Mouse (Mus musculus): ENCODE results near the gene Cars2. TPM values are rescaled to one million over a fixed set of nuclear protein-coding genes. Genes with fewer than 3 reads are reported as not detected.
"Not testable (repeated sequence)": the region's sequence is repeated elsewhere in the genome, so short reads cannot be mapped to it uniquely, and the experiment has no call there.

Cars2 gene
- polyA plus RNA-seq, 1 experiment from 2014 or later: 29.3 TPM

DNA sequence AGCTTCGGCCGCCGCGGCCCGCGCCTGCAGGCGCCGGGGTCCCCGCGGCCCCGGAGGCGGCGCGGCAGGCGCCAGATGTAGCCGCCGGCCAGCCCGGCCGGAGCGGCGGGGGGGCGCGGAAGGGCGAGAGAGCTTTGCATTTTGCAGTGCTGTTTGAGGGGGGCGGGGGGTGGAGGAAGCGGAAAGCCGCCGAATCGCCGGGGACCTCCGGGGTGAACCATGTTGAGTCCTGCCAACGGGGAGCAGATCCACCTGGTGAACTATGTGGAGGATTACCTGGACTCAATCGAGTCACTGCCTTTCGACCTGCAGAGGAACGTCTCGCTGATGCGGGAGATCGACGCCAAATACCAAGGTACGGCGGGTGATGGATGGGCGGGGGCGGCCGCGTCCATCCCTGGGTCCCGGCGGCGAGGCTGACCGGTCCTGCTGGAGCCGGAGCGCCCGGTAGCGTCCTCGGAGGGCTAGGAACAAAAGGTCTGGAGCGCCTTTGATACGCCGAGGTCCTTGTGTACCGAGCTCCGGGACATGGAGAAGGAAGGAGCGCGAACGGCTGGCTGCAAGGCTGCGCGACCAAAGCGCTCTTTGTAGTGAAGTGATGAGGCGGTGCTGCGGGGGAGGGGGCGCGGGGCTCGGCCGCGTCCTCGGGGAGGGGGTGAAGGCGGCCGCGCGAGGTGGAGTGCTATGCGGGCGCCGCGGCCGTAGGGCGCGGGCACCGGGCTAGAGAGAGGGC lies 6.3 kb upstream of the Cars2 start:
- peak; percentile 60 for DNase-seq (ENCODE audit: low spot score)

DNA sequence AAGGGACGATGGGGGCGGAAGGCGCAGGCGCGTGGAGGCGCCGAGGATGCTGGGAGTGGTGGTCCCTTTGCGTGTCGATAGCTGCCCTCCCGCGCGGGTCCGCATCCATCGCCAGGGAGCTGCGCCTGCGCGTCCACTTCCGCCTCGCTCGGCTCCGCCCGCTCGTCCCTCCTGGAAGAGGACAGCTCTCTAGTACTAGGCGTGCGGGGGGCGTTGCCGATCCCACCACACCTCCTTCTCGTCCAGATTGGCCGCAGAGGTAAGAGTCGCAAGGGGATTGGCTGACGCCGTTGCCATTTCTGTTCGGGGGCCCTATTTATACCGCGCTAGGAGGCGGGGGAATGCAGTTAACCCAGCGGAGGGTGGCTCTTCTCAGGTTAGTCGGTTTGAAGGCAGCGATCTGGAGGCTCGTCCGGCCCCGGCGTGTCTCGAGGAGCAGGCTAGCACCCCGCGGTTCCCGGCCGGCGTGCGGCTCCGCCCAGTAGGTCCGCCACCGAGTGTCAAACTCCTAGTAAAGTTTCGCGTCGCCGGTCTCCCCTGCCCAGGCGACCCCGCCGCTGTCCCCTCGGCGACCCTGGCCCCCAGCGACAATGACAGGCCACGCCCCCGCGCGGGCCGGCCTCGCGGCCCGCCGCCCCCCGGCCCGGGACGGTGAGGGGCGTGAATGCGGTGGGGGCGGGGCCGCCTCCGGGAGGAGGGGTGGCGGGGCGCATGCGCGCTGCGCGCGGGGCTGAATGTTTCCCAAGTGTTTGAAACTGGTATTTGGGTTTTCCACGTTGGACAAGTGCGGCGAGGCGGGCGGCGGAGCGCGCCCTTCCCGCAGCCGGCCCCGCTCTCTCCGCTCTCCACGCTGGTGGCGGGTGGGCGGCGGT lies 5.4 kb upstream of the Cars2 start:
- DNase-seq (ENCODE audit: low spot score): peak; percentile 99

DNA sequence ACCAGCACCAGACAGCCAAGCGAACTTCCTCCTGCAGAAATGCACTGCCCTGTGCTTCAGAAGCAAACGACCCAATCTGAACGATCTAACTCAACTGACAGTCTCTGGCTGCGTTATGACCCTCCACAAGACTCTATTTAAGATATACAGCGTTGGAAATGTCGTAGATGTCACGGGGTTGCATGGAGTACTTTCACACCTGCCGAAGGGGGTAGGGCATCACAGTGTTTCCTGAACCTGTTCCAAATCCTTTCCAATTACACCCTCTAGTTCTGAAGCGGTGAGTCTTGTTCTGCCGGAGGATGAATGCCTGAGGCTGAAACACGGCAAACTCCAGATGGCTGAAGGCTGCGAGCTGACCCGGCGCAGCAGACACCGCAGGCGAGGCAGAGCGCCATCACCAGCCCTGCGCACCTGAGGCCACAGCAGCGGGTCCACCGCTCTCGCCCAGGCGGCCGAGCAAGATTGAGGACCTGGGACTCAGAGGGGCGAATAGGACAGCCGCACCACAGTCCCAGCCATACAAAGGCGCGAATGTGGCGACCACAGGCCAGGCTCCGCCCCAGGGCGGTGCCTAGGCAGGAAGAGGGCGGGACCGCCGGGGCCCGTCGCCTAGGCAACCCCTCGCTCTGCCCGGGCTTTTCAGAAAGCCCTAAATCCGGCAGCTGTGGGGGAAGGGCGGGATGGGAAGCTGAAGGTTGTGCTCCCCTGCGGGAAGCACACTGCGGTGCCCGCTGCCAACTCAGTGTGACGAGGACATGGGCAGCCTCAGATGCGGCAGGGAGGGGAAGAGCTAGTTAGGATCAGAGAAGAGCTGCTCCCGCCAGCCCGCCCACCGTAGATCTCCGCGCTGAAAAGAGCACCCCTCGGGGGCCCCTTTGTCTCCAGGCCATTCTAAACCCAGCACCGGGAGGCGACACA lies 4.5 kb upstream of the Cars2 start, which contains the start of gene Ing1:
TSS of gene Ing1 (plus strand) at position 773 of the 921 bp plus-strand sequence.
- peak; percentile 97 for DNase-seq (ENCODE audit: low spot score)

DNA sequence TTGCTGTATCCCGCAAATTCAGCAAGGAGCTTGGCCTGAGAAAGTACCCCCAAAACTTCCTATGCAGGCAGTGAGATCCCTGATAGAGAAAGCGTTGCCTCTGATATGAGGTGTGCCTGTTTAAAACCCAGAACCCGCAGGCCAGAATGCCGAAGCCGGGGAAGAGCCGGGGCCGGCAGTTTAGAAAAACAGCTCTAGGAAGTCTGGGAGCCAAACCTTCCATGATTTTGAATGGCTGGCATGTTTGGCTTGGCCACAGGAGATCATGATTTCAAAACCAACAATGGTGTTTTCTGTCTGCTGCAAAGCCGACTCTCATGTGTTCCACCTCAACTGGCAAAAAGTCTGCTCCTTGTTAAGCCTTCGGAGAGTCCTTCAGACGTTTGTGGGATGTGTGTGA lies 1.8 kb upstream of the Cars2 start:
- DNase-seq (ENCODE audit: low spot score): no peak

DNA sequence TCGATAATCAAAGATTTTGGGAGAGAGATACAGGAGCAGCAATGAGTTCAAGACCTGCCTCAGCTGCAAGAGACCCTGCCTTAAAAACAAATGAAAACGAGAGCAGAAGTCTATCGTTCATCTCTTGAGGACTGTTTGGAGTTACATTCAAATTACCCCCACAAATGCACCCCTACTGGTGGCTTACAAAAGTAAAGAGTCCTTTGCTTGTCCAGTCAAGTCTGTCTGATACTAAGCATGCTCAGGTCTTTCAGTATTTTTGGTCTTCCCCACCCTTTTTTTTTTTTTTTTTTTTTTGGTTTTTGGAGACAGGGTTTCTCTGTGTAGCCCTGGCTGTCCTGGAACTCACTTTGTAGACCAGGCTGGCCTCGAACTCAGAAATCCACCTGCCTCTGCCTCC lies 914 bp upstream of the Cars2 start:
- not testable (repeated sequence) for DNase-seq (ENCODE audit: low spot score)

DNA sequence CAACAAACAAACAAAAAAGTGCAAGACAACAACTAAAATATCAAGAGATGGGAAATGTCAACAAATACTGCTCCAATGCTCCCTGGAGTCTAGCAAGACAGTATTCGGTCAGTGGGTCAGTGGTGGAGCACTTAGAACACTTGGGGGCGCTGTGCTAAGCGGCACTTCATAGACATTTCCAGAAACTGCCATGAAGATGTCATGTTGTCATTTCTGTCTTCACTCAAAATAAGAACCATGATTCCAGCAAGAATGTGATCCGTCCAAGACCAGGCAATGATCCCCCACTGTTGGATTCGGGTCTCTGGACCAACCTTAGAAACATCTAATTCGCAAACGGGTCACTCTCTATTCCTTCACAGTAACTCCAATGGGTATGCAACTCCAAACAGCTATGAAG lies 877 bp downstream of the Cars2 start:
- DNase-seq (ENCODE audit: low spot score): peak; percentile 69

DNA sequence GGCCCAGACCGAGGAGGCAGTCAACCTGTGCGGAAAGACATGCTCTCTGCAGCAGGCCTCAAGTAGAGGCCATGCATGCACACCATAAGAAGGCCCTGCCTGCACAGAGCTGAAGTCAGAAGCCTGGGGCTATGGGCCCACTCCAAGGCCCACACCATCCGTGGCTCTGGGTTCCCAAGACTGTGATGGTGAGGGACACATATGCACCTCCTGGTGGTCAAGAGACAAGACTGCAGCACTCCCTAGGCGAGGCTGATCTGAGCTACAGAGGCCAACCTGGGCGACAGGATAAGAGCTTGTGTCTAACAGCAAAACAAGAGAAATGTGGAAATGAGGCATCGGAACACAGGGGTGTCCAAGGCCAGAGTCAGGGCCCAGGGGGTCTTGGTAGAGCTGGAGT lies 3.5 kb downstream of the Cars2 start:
- DNase-seq (ENCODE audit: low spot score): peak; percentile 41

DNA sequence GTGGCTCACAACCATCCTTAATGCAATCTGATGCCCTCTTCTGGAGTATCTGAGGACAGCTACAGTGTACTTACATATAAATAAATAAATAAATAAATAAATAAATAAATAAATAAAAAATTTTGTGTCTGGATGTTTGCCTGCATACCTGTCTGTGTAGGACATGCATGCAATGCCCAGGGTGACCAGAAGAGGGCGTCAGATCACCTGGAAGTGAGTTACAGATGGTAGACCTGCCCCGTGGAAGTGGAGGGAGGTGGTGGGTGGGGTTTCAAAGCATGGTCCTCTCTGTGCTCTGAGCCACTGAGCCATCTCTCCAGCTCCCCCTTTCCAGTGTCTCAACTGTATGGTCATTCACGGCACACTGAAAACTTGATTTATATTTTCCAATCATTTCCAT lies 6.2 kb downstream of the Cars2 start:
- DNase-seq (ENCODE audit: low spot score): peak; percentile 73

DNA sequence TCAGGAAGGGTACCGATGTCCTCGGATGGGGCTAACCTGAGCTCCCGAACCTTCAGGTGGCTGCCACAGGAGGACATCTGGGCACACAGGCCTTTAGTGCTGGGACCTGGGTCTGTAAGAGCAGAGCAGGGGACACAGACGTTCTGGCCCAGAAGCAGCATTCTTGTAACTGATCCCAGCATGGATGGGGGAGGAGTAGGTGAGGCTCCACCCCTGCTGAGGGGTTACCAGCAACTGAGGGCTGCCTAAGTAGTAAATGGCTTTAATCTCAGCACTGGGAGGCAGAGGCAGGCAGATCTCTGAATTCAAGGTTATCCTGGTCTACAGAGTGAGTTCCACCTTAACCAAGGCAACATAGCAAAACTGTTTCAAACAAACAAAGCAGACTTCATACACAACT lies 7.7 kb downstream of the Cars2 start:
- DNase-seq (ENCODE audit: low spot score): no peak

DNA sequence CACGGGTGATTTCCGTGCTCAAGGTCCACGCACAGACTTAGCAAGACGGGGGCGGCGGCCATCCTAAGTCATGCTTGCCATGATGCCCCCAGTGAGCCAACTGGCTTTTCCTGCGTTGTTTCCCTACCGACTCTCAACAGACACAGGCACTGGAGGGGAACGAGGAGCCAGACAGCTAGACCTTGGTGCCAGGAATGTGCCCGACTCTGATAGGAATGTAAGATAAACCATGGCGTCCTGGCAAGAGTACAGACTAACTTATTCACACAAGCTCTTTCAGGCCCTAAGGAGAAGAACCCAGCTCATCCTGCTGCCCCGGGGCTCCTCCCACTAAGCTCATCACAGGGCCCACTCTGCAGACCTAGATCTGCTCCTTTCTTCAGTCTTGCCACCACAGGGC lies 8.6 kb downstream of the Cars2 start:
- DNase-seq (ENCODE audit: low spot score): no peak

DNA sequence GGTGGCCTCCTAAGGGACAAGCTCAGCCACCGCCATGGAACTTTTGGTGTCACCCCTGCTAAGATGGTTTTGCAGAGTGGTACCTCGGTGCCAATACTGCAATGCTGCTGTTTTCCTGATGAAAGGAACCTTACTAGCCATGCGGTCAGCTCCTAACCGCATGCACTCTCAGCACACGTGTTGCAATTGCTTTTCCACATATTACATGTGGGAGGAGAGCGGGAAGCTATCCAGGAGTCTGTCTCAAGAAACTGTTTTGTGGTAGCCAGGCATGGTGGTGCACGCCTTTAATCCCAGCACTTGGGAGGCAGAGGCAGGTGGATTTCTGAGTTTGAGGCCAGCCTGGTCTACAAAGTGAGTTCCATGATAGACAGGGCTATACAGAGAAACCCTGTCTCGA lies 10.4 kb downstream of the Cars2 start:
- DNase-seq (ENCODE audit: low spot score): no peak

DNA sequence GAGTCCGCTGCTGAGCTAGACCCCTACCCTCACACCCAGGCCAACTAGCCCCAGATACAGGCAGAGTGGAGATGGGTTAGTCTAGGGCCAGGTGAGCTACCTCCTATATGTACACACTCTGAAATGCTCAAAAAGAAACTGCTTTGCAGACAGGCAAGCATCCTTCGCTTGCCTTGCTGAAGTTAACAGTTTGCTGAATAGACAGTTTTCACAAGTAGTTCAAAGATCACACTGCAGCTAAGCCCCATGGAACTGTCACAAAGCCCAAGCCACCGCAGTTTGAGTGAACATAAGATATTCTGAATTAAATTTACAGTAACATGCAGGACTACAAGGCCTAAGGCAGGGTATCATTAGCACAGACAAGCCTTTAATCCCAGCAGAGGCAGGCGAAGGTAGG lies 11.5 kb downstream of the Cars2 start:
- DNase-seq (ENCODE audit: low spot score): no peak

DNA sequence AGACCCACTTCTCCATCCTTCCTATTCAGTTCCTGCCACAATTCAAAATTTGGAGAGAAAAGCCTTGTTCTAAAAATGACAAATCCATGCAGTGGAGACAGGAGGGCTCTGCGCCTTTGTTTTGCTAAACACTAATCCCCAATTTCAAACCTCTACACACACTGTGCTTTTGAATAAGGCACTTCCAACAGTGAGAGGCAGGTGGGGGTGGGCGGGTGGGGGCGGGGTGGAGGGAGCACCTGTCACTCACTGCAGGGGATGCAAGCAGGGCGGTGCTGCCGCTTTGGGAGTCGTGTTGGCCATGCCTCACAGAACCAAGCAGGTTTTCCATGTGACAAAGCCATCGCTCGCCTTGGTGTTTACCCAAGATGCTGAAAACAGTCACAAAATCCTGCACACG lies 16.1 kb downstream of the Cars2 start:
- DNase-seq (ENCODE audit: low spot score): no peak

DNA sequence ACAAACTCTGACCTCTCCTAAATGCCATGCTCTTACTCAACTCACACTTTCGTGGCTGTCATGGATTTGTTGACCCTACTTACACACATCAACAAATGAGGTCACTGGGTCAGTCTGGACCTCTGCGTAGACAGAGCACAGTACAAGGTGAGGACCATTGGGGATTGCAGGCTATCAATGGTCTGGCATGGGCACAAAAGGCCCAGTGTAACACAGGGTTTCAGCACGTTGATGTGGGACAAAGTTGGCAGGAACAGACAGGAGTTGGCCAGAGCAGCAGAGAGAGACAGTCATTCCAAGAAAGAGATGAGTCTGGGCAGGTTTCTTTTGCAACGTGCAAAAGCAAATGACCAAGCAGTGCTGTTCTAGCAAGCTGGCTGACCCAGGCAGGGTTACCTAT lies 19.7 kb downstream of the Cars2 start:
- DNase-seq (ENCODE audit: low spot score): no peak

DNA sequence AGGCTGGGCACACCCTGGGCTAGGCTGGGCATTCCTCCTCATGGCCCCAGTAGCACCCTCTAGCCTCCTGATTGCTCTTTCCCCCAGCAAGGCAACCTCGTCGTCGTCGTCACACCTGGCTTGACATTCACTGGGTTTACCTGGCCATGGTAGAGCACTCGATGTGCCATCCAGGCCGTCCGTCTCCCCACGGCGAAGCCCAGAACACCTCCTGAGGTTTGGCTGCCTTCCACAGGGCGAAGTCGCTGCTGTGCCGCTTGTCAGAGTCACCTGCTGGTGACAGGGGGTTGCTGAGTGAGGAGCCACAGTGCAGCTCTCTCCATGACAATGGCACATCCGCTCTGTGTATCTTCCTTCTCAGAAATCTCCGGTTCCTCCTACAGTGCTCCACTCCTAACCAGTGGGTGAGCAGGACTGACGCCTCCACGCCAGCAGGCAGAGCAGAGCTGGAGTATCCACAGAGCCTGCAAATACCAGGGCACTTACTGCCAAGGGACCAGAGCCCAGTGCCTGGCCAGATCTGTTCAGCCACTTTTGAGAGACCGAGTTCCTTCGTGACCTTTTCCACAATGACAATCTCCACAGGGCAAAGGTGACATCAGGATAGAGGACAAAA lies 20.3 kb downstream of the Cars2 start:
- no peak for DNase-seq (ENCODE audit: low spot score)

DNA sequence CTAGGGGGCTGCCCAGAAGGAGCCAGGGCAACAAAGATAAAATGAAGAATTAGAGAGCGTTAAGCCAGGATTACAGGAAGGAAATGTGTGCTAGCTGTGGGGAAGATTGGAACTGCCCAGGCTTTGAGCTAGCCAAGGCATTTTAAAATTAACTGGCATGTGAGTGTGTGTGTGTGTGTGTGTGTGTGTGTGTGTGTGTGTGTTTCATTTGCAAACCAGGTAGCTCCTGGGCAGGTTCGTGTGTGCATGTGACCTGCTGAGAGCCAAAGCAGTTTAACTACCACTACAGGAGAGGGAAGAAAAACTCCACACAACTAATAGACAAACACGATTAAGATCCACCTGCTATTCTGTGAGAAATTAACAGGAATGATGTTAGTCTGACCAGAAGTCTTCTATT lies 27.3 kb downstream of the Cars2 start:
- no peak for DNase-seq (ENCODE audit: low spot score)

DNA sequence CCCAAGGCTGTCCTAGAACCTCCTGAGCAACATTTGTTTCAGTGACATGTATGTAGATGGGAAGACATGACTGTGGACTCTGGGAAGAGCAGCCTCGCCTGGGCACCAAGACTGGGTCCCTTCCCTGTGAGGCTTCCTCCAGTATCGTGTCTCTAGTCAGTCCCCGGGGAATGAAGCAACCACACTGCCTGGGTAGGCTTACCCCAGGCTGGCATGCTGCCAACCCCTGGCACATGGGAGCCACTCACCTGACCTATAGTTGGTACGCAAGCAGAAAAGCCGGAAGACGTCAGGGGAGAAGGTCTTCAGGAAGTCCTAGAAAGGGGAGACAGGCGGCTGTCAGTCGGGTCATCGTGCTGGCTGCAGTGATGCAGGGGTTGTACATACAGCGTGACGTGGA lies 31.9 kb downstream of the Cars2 start:
- DNase-seq (ENCODE audit: low spot score): no peak

DNA sequence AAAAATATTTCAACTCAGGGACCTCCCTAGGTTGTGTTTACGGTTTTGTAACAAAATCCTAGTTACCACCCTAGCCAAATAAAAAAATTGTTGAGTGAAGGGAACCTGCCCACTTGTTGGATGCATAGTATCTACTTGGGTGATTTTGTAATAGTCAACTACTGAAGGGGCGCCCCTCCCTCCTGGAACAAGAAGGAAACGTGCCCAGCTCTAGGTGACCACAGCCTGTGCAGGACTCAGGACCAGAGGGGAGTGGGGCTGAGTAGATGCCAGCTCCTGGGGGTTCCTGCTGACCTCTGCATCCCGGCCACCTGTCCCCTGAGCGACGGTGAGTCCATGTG lies 32.6 kb downstream of the Cars2 start:
- DNase-seq (ENCODE audit: low spot score): no peak

DNA sequence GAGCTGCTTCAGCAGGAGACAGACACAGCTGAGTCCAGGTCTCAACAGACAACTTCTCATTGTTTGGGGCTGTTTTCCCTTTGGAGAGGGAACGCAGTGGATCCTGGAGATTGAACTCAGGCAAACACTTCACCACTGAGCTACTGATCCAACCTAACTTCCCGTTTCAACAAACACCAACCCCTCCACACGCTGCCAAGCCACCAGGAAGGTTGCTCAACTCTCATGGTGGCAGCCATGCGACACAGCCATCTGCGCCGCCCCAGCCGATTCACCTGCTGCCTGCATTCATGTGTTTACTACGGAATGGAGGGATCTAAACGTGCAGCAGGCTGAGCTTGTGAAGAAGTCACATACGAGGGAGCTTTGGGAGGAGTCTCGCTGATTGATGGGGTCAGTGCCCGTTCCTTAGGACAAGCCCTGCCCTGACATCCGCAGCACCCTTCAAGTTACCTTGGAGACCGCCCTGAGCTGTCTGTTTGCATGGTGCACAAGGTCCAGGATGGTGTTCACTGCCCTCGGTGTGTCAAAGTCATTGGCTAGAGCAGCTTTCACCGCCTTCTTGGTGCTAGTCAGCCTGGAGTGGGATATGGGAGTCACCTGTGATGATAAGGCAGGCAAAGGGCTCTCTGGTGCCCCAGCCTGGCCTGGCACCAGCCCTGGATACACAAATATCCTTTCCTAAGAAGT lies 33.1 kb downstream of the Cars2 start:
- DNase-seq (ENCODE audit: low spot score): no peak

DNA sequence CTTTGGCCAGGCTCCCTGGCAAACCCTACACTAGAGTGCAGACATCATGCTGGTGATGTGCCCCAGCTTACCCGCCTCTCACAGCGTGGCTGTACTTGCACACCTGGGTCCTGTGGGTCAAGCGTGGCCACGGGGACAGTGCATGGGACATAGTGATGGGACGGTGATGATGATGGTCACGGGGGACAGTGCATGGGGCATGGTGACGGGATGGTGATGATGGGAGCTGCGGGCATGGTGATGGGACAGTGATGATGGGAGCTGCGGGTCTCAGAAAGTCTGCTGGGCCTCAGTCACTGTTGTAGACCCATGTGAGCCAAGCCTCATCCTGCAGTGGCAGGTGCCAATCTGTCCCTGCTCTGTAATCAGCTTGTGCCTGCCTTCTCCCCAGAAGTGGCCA lies 34.3 kb downstream of the Cars2 start:
- DNase-seq (ENCODE audit: low spot score): no peak

DNA sequence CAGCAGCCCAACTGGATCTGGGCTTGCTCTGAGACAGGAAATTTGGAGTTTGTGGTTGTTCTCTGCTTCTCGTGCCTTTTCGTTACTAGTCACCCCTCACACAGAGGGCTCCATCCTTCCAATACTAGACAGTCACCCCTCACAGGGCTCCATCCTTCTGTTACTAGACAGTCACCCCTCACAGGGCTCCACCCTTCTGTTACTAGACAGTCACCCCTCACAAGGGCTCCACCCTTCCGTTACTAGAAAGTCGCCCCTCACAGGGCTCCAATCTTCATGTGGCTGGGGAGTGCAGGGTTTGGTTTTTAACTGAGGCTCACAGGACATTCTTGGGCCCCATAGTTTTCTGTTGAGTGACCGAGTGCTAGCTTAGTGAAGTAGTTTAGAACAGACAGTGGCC lies 37.3 kb downstream of the Cars2 start:
- no peak for DNase-seq (ENCODE audit: low spot score)
